Mouse (Mus musculus): ENCODE data around the gene Gm3285. TPM values are rescaled to one million over a fixed set of nuclear protein-coding genes. Genes with fewer than 3 reads are reported as not detected.

Gm3285 gene
- polyA plus RNA-seq, 1 experiment from 2014 or later: not detected

DNA sequence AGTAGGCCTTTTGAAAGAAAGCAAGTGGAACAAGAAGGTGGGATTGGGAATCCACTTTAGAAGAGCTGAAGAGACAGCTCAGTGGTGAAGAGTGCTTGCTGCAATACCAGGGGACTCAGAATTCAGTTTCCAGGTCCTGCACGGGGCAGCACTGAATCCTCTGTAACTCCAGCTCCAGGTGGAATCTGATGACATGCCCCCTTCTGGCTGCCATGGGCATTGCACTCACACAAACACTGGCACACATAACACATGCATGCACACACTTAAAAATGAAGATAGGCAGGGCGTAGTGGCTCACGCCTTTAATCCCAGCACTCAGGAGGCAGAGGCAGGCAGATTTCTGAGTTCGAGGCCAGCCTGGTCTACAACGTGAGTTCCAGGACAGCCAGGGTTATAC lies 20.8 kb downstream of the Gm3285 start:
- no peak overlapping the region for H3K9ac ChIP-seq (ENCODE audit: low read depth, low read length)
- no peaks in the 10 kb centered on the region for H3K4me1 ChIP-seq (ENCODE audit: control insufficient read depth, insufficient read depth, low read length)
- H3K36me3 ChIP-seq (ENCODE audit: control insufficient read depth, insufficient read depth, low read length): no peaks in the 10 kb centered on the region
- ATAC-seq (replicated peaks; ENCODE audit: insufficient number of reproducible peaks, low FRiP score, low TSS enrichment): no peak
- H3K9me3 ChIP-seq (replicated peaks; ENCODE audit: control insufficient read depth, low read length): no peaks in the 10 kb centered on the region
- H3K27ac ChIP-seq (ENCODE audit: low read depth, low read length): no peak overlapping the region
- H3K27me3 ChIP-seq (ENCODE audit: control insufficient read depth, insufficient read depth, low read length): peaks cover 4% of the 10 kb centered on the region; the same call in 1 of the 2 replicates
- H3K4me3 ChIP-seq (ENCODE audit: low read depth, low read length): no peak overlapping the region
- H3K4me2 ChIP-seq: no peak overlapping the region
- 72% methylated on average over 5 of the region's 5 CpGs for WGBS (ENCODE audit: insufficient replicate concordance)

DNA sequence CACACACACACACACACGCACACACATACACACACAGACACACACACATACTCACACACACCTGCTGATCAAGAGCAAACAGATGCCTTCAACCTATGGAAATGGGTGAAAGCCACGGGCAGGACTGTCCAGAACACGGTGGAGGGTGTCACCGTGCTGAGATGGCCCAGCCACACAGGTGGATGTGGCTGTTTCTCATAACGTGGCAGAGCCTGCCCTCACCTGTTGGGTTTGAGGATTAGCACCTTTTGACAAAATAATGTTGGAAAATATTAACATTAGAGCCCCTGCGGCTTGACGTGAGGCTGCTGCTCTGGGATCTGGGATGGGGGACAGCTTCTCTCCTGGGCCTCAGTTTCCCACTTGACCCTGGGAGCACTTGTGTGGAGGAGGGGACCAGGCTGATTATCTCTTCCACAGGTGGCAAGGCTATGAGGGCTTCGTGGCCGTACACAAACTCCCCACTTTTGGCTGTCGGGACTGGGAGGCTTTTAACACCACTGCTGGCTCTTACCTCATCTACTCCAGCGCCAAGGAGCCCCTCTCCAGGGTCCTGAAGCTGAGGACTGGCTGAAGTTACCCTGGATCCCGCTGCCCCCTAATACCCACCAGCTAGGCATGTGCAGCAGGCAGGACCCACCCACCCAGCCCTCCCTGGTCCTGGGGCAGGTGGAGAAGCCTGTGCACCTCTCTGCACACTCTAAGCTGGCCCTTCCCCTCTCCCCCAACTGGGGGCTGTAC lies 24.4 kb downstream of the Gm3285 start:
- Histone ChIP-seq H3K4me3 (ENCODE audit: low read depth, low read length) (no peak overlapping the region), H3K4me1 (ENCODE audit: control insufficient read depth, insufficient read depth, low read length) (no peaks in the 10 kb centered on the region), H3K27ac (ENCODE audit: low read depth, low read length) (no peak overlapping the region), H3K9ac (ENCODE audit: low read depth, low read length) (no peak overlapping the region), H3K9me3 (replicated peaks; ENCODE audit: control insufficient read depth, low read length) (no peaks in the 10 kb centered on the region; the same call in 1 of the 2 replicates), H3K36me3 (ENCODE audit: control insufficient read depth, insufficient read depth, low read length) (no peaks in the 10 kb centered on the region), H3K4me2 (no peak overlapping the region), H3K27me3 (ENCODE audit: control insufficient read depth, insufficient read depth, low read length) (peaks cover 4% of the 10 kb centered on the region; the same call in 1 of the 2 replicates)
- ATAC-seq (replicated peaks; ENCODE audit: insufficient number of reproducible peaks, low FRiP score, low TSS enrichment): no peak
- WGBS (ENCODE audit: insufficient replicate concordance): 45% methylated on average over 12 of the region's 12 CpGs

DNA sequence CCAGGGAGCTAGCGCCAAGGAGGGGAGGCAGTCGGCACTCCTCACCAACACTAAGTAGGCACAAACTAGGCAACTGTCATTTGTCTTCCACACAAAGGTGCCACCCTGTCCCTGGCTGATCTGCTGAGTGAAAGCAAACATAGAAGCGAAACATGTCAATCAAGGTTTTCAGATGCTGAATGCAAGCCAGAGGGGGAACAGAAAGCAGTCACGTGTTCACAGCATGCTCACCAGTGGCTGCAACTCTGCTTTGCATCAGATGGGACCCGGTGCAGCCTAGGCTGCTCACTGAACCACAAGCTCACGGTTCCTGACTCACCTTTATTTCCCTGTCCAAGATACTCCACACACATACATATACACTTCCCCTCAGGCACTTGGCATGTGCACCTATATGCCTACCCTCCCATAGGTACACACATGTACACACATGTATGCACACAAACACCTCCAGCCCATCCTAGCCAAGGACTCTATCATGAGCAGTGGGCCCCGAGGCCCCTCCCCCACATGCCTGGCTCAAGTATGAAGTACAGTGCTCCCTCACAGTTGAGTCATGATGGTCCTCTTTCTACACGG lies 29.3 kb downstream of the Gm3285 start:
- Histone ChIP-seq H3K9me3 (replicated peaks; ENCODE audit: control insufficient read depth, low read length) (no peaks in the 10 kb centered on the region; the same call in 1 of the 2 replicates), H3K4me2 (no peak overlapping the region), H3K4me1 (ENCODE audit: control insufficient read depth, insufficient read depth, low read length) (peaks cover 2% of the 10 kb centered on the region; the same call in 1 of the 2 replicates), H3K27me3 (ENCODE audit: control insufficient read depth, insufficient read depth, low read length) (0 out of 2 replicates have a peak, but pooled peaks cover under 1% of the 10 kb centered on the region), H3K27ac (ENCODE audit: low read depth, low read length) (no peak overlapping the region), H3K4me3 (ENCODE audit: low read depth, low read length) (no peak overlapping the region), H3K36me3 (ENCODE audit: control insufficient read depth, insufficient read depth, low read length) (no peaks in the 10 kb centered on the region), H3K9ac (ENCODE audit: low read depth, low read length) (no peak overlapping the region)
- ATAC-seq (replicated peaks; ENCODE audit: insufficient number of reproducible peaks, low FRiP score, low TSS enrichment): no peak
- WGBS (ENCODE audit: insufficient replicate concordance): 76% methylated on average over 8 of the region's 8 CpGs

DNA sequence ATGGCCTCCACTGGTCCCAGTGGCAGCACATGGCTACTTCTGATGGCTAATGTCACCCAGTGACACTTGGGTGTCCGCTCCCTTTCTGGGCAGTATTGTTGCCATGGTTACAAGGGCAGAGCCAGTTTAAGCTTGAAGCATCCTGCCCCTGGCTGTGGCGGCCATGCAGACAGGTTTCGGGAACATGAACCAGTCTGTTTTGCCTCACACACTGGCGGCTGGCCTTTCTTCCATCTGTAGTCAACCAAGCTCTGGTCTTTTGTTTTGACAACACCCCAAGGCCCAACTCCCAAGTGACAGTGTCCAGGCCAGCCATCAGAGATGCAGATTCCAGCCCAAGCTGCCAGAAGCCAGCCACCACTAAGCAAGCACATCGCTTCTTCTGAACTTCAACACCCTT lies 33.8 kb downstream of the Gm3285 start:
- Histone ChIP-seq H3K9ac (ENCODE audit: low read depth, low read length) (no peak overlapping the region), H3K4me2 (no peak overlapping the region), H3K4me3 (ENCODE audit: low read depth, low read length) (no peak overlapping the region), H3K27me3 (ENCODE audit: control insufficient read depth, insufficient read depth, low read length) (peaks cover 3% of the 10 kb centered on the region; the same call in 1 of the 2 replicates), H3K9me3 (replicated peaks; ENCODE audit: control insufficient read depth, low read length) (no peaks in the 10 kb centered on the region), H3K4me1 (ENCODE audit: control insufficient read depth, insufficient read depth, low read length) (peaks cover 5% of the 10 kb centered on the region; the same call in 1 of the 2 replicates), H3K36me3 (ENCODE audit: control insufficient read depth, insufficient read depth, low read length) (no peaks in the 10 kb centered on the region), H3K27ac (ENCODE audit: low read depth, low read length) (no peak overlapping the region)
- 40% methylated on average over 5 of the region's 5 CpGs for WGBS (ENCODE audit: insufficient replicate concordance)
- ATAC-seq (replicated peaks; ENCODE audit: insufficient number of reproducible peaks, low FRiP score, low TSS enrichment): no peak

DNA sequence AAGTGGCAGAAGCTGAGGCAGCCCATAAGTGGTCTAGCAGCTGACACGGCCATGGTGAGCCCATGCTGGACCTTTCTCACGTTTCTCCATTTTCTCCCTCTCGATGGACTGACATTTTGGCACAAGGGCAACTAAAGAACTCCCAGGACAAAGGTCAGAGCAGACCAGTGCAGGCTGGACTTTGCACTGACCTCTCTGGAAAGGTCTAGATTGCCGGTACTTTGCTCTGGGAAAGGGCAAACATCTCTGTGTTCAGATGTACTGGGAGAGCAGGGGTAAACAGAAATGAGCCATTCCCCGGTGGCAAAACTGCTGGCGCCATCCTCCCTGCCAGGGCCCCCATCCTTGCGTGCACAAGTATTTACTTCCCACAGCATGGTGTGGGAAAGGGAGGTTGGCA lies 38.4 kb downstream of the Gm3285 start:
- H3K27ac ChIP-seq (ENCODE audit: low read depth, low read length): no peak overlapping the region
- 80% methylated on average over 7 of the region's 7 CpGs for WGBS (ENCODE audit: insufficient replicate concordance)

DNA sequence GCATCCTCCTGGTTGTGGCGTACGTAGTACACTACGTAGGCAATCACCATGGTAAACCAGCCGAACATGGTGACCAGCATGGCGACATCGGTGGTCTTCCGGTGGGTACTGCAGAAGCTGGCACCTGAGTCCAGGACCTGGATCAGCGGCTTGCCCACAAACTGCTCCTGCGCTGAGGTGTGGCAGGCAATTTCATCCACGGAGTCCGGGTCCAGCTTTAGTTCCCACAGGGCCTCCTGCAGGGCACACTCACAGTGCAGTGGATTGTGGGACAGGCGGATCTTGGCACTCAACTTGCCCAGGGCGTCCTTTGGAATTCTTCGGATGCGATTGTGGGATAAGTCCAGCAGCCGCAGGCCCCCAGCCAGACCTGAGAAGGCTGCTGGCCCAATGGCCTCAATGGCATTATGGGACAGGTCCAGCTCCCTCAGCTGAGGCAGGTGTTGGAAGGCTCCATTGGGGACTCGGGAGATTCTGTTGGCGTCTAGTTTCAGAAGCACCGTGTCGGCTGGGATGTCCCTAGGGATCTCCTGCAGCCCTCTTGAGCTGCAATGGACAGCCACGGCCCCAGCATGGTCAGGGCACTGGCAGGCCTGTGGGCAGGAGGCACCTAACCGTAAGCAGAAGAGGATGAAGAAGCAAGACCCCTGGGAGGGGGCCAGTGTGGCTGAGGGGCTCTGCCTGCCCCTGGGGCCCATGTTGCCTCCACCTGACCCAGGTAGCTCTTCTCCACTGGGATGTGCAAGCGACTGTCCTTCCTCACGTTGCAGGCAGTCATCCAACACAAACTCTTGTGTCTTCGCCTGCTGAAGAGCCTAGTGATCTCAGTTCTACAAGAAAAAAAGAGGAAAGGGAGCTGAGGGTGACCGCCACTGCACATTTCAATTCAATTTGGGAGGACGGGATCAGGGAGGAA lies 39.4 kb downstream of the Gm3285 start:
- WGBS (ENCODE audit: insufficient replicate concordance): 86% methylated on average over 27 of the region's 27 CpGs
- no peak for ATAC-seq (replicated peaks; ENCODE audit: insufficient number of reproducible peaks, low FRiP score, low TSS enrichment)
- Histone ChIP-seq H3K9ac (ENCODE audit: low read depth, low read length) (no peak overlapping the region), H3K27me3 (ENCODE audit: control insufficient read depth, insufficient read depth, low read length) (peaks cover 16% of the 10 kb centered on the region), H3K4me1 (ENCODE audit: control insufficient read depth, insufficient read depth, low read length) (peaks cover 2% of the 10 kb centered on the region; the same call in 1 of the 2 replicates), H3K27ac (ENCODE audit: low read depth, low read length) (no peak overlapping the region), H3K4me3 (ENCODE audit: low read depth, low read length) (no peak overlapping the region), H3K4me2 (peak overlapping the region; percentile 96), H3K9me3 (replicated peaks; ENCODE audit: control insufficient read depth, low read length) (no peaks in the 10 kb centered on the region), H3K36me3 (ENCODE audit: control insufficient read depth, insufficient read depth, low read length) (no peaks in the 10 kb centered on the region)

More for the DNA sequence above, 38.4 kb downstream of the Gm3285 start:
- no peak overlapping the region for H3K9ac ChIP-seq (ENCODE audit: low read depth, low read length)
- no peaks in the 10 kb centered on the region for H3K36me3 ChIP-seq (ENCODE audit: control insufficient read depth, insufficient read depth, low read length)
- H3K4me3 ChIP-seq (ENCODE audit: low read depth, low read length): no peak overlapping the region
- H3K9me3 ChIP-seq (replicated peaks; ENCODE audit: control insufficient read depth, low read length): no peaks in the 10 kb centered on the region
- peaks cover 5% of the 10 kb centered on the region; the same call in 1 of the 2 replicates for H3K4me1 ChIP-seq (ENCODE audit: control insufficient read depth, insufficient read depth, low read length)
- H3K4me2 ChIP-seq: no peak overlapping the region
- peaks cover 16% of the 10 kb centered on the region for H3K27me3 ChIP-seq (ENCODE audit: control insufficient read depth, insufficient read depth, low read length)
- no peak for ATAC-seq (replicated peaks; ENCODE audit: insufficient number of reproducible peaks, low FRiP score, low TSS enrichment)

DNA sequence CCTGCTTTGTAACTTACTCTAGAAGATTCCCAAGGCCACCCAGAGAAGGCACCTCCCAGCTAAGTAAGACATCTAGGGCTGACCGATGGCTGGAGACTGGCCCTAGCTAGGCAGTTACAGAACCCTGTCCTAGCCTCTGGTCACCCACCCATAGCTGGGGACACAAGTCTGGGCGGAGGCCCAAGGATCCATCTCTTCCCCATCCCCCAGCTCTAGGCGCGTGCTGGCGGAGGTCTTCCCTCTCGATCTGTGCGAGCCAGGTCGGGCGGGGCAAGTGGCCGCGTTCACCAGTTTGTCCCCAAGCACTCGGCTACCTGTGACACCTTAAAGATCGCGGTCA lies 40.1 kb downstream of the Gm3285 start:
- Histone ChIP-seq H3K27ac (ENCODE audit: low read depth, low read length) (no peak overlapping the region), H3K27me3 (ENCODE audit: control insufficient read depth, insufficient read depth, low read length) (peaks cover 16% of the 10 kb centered on the region), H3K4me3 (ENCODE audit: low read depth, low read length) (peak overlapping the region; percentile 60), H3K4me2 (peak overlapping the region; percentile 96), H3K9me3 (replicated peaks; ENCODE audit: control insufficient read depth, low read length) (no peaks in the 10 kb centered on the region), H3K36me3 (ENCODE audit: control insufficient read depth, insufficient read depth, low read length) (no peaks in the 10 kb centered on the region), H3K4me1 (ENCODE audit: control insufficient read depth, insufficient read depth, low read length) (no peaks in the 10 kb centered on the region), H3K9ac (ENCODE audit: low read depth, low read length) (peak overlapping the region; percentile 69)
- 2% methylated on average over 14 of the region's 14 CpGs for WGBS (ENCODE audit: insufficient replicate concordance)
- ATAC-seq (replicated peaks; ENCODE audit: insufficient number of reproducible peaks, low FRiP score, low TSS enrichment): no peak

DNA sequence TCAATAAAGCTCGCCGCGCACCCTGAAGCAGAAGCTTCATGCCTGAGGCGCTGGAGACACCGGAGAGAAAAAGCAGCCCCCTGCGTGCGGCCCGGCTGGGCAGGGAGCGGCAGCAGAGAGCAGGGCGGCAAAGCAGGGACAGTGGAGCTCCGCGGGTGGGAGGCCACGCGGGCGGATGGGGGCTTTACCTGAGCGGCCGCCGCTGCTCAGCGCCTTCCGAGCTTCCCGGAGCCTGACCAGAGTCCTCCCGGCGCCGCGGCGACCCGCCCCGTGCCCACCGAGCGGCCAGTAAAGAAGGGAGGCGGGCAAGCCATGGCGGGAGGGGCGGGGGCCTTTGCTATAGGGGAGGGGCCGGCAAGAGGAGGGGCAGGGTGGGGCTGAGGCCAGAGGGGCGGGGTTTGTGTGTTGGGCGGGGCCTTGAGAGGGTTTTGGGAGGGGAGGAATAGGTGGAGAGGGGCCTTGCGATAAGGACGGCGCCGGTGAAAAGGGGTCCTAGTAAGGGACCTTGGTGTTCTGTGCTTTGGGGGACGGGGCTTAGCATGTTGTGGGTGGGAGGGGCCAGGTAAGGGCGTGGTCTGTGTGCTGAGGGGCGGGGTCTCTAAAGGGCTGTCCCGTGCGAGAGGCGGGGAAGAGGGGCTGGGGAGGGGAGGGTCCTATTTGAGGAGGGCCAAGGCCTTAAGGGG lies 40.6 kb downstream of the Gm3285 start, which contains the start of gene Lrrc3:
Gene Lrrc3, minus strand, starts transcription at position 326 of the 683 bp plus-strand sequence.
- peak within 1 kb of the TSS; percentile 60 for H3K4me3 ChIP-seq (ENCODE audit: low read depth, low read length)
- ATAC-seq (replicated peaks; ENCODE audit: insufficient number of reproducible peaks, low FRiP score, low TSS enrichment): peak; percentile 76
- H3K4me1 ChIP-seq (ENCODE audit: control insufficient read depth, insufficient read depth, low read length): no peaks in the 10 kb centered on the region
- no peak within 1 kb of the TSS for H3K27ac ChIP-seq (ENCODE audit: low read depth, low read length)
- H3K9ac ChIP-seq (ENCODE audit: low read depth, low read length): peak within 1 kb of the TSS; percentile 69
- no peaks in the 10 kb centered on the region for H3K36me3 ChIP-seq (ENCODE audit: control insufficient read depth, insufficient read depth, low read length)
- 1% methylated on average over 45 of the region's 46 CpGs for WGBS (ENCODE audit: insufficient replicate concordance)
- H3K27me3 ChIP-seq (ENCODE audit: control insufficient read depth, insufficient read depth, low read length): peaks cover 16% of the 10 kb centered on the region
- H3K4me2 ChIP-seq: peak within 1 kb of the TSS; percentile 96
- no peaks in the 10 kb centered on the region for H3K9me3 ChIP-seq (replicated peaks; ENCODE audit: control insufficient read depth, low read length)

Measured in heart, embryonic 11.5 days (tissue).